In genomic region chr10:24711071-24711470, GRCm38 (mm10) we compare ENCODE assay signal across 8 mouse cellular contexts. TPM values are rescaled to one million over a fixed set of nuclear protein-coding genes. Genes with fewer than 3 reads are reported as not detected.
DNase-seq lines count a peak whose midpoint lies in the region; ATAC-seq and TF ChIP-seq lines count a peak whose summit lies in the region.

No protein-coding gene starts in this region.

- 19% methylated on average over 10 of the region's 10 CpGs for WGBS in heart, embryonic 11.5 days (ENCODE audit: insufficient replicate concordance)
- 24% methylated on average over 10 of the region's 10 CpGs for WGBS in hindbrain, embryonic 12.5 days
- WGBS in liver, embryonic 16.5 days (ENCODE audit: insufficient replicate concordance): 17% methylated on average over 10 of the region's 10 CpGs

- peaks cover 4% of the 10 kb centered on the region; the same call in 1 of the 2 replicates for H3K4me1 ChIP-seq in heart, embryonic 11.5 days (ENCODE audit: control insufficient read depth, insufficient read depth, low read length)
- H3K4me1 ChIP-seq in bone marrow macrophage, adult 2 months (ENCODE audit: control insufficient read depth, insufficient read depth, low read length): peaks cover 3% of the 10 kb centered on the region
- peaks cover 8% of the 10 kb centered on the region; the same call in 1 of the 2 replicates for H3K4me1 ChIP-seq in hindbrain, embryonic 12.5 days
- peaks cover 5% of the 10 kb centered on the region for H3K4me1 ChIP-seq in liver, embryonic 16.5 days (ENCODE audit: control insufficient read depth, low read depth, low read length)

- H3K27ac ChIP-seq in heart, embryonic 11.5 days (ENCODE audit: low read depth, low read length): no peak overlapping the region
- no peak overlapping the region for H3K27ac ChIP-seq in bone marrow macrophage, adult 2 months (ENCODE audit: insufficient read depth, low read depth, low read length)
- no peak overlapping the region for H3K27ac ChIP-seq in hindbrain, embryonic 12.5 days
- H3K27ac ChIP-seq in liver, embryonic 16.5 days (ENCODE audit: low read length): no peak overlapping the region

- peak overlapping the region; percentile 90 for H3K4me2 ChIP-seq in heart, embryonic 11.5 days
- H3K4me2 ChIP-seq in hindbrain, embryonic 12.5 days (replicated peaks): peak overlapping the region; percentile 99
- peak overlapping the region; percentile 72 for H3K4me2 ChIP-seq in liver, embryonic 16.5 days (ENCODE audit: low read depth, low read length)

- no peaks in the 10 kb centered on the region for H3K36me3 ChIP-seq in heart, embryonic 11.5 days (ENCODE audit: control insufficient read depth, insufficient read depth, low read length)
- no peaks in the 10 kb centered on the region for H3K36me3 ChIP-seq in hindbrain, embryonic 12.5 days
- H3K36me3 ChIP-seq in liver, embryonic 16.5 days (ENCODE audit: control insufficient read depth, insufficient read depth): no peaks in the 10 kb centered on the region

- H3K9me3 ChIP-seq in heart, embryonic 11.5 days (replicated peaks; ENCODE audit: control insufficient read depth, low read length): no peaks in the 10 kb centered on the region
- no peaks in the 10 kb centered on the region for H3K9me3 ChIP-seq in hindbrain, embryonic 12.5 days (replicated peaks)
- H3K9me3 ChIP-seq in liver, embryonic 16.5 days (replicated peaks; ENCODE audit: control insufficient read depth, low read length): no peaks in the 10 kb centered on the region

- H3K4me3 ChIP-seq in heart, embryonic 11.5 days (ENCODE audit: low read depth, low read length): peak overlapping the region; percentile 74
- peak overlapping the region; percentile 85 for H3K4me3 ChIP-seq in bone marrow macrophage, adult 2 months (ENCODE audit: insufficient read depth, low read length)
- H3K4me3 ChIP-seq in hindbrain, embryonic 12.5 days: peak overlapping the region; percentile 70
- H3K4me3 ChIP-seq in liver, embryonic 16.5 days (ENCODE audit: low read depth, low read length): peak overlapping the region; percentile 69

- TF ChIP-seq POLR2A in bone marrow macrophage, adult 2 months (IDR thresholded peaks at IDR 0.05; ENCODE audit: borderline replicate concordance, low read depth, low read length): no peak

- H3K9ac ChIP-seq in heart, embryonic 11.5 days (ENCODE audit: low read depth, low read length): peak overlapping the region; percentile 72
- H3K9ac ChIP-seq in hindbrain, embryonic 12.5 days: peak overlapping the region; percentile 71; the same call in 1 of the 2 replicates
- no peak overlapping the region; the same call in none of the 2 replicates for H3K9ac ChIP-seq in liver, embryonic 16.5 days (ENCODE audit: low read depth, low read length)

- ATAC-seq in heart, embryonic 11.5 days (replicated peaks; ENCODE audit: insufficient number of reproducible peaks, low FRiP score, low TSS enrichment): no peak
- peak; percentile 12; the same call in 1 of the 2 replicates for ATAC-seq in hindbrain, embryonic 12.5 days (ENCODE audit: low FRiP score)
- ATAC-seq in liver, embryonic 16.5 days (ENCODE audit: low read depth): no peak

- no peak for TF ChIP-seq CTCF in bone marrow macrophage, adult 2 months (IDR thresholded peaks at IDR 0.05; ENCODE audit: low read depth, low read length)

- DNase-seq in heart, postnatal 4 days: no peak
- no peak for DNase-seq in gastrocnemius, adult 8-10 months (ENCODE audit: low spot score in 2 of 2)
- DNase-seq in right cerebral cortex, postnatal 36 days (ENCODE audit: low spot score in 2 of 2): no peak
- no peak for DNase-seq in urinary bladder, postnatal 14 days (ENCODE audit: low spot score)

- H3K27me3 ChIP-seq in heart, embryonic 11.5 days (ENCODE audit: control insufficient read depth, insufficient read depth, low read length): peaks cover 7% of the 10 kb centered on the region; the same call in 1 of the 2 replicates
- peaks cover 30% of the 10 kb centered on the region for H3K27me3 ChIP-seq in hindbrain, embryonic 12.5 days
- H3K27me3 ChIP-seq in liver, embryonic 16.5 days (ENCODE audit: control insufficient read depth, insufficient read depth, low read depth, low read length): no peaks in the 10 kb centered on the region; the same call in 1 of the 2 replicates

RNA-seq across cellular contexts. Expression of gene Enpp1, which starts 0.9 kb away (rescaled TPM):
- 6.3 and 8.2 TPM in 2 replicates for polyA plus RNA-seq in heart, embryonic 11.5 days (2014; fragmentation: Nextera tagmentation; extraction: Ambion mirVana)
- total RNA-seq in heart, postnatal 4 days (2021): 1 to 10 TPM; 6.9 to 7.2 TPM
- 4.7 and 5.1 TPM in 2 replicates for polyA plus RNA-seq in bone marrow macrophage, adult 2 months (2012; ENCODE audit: insufficient read depth, insufficient read length, missing spikeins)
- 1.4 and 1.6 TPM in 2 replicates for polyA plus RNA-seq in hindbrain, embryonic 12.5 days (2016; fragmentation: Nextera tagmentation; extraction: Ambion mirVana)
- 3.0 and 3.4 TPM in 2 replicates for polyA plus RNA-seq in liver, embryonic 16.5 days (2015; fragmentation: Nextera tagmentation; extraction: Ambion mirVana)
- total RNA-seq in gastrocnemius, adult 8-10 months (2022): 1 to 10 TPM; 1.9 to 3.1 (median 3.0) TPM
